Mouse (Mus musculus): ENCODE measurements around the gene Hltf.
"Not testable (repeated sequence)": the region's sequence is repeated elsewhere in the genome, so short reads cannot be mapped to it uniquely, and the experiment has no call there.

Gene Hltf

GRCm38 (mm10) chr3:20057306-20058196 lies at the start of gene Hltf:
TSS of gene Hltf (plus strand) at chr3:20057811.
- peak; percentile 94 to 97 for DNase-seq

- DNase-seq: no peak
Measured at GRCm38 (mm10) chr3:20010464-20010863, 47.1 kb upstream of the Hltf start.

GRCm38 (mm10) chr3:20010905-20011304 lies 46.7 kb upstream of the Hltf start:
- not testable (repeated sequence) for DNase-seq

- no peak for DNase-seq
Measured at GRCm38 (mm10) chr3:20014454-20014853, 43.2 kb upstream of the Hltf start.

DNA sequence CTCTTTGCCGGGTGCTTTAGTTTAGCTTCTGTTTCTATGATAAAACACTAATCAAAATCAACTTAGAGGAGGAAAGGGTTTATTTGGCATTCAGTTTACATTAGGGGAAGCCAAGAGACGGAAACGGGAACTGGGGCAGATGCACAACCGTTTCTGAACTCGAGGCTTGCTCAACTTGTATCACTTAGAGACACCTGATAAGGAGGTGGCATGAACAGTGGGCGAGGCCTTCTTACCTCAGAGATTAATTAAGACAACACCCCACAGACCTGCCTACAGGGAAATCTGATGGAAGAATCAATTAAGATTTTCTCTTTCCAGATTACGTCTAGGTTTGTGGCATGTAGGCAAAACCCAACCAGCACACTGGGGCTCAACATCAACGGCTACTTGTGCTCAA lies 39.5 kb upstream of the Hltf start:
- no peak for DNase-seq

GRCm38 (mm10) chr3:20023832-20024231 lies 33.8 kb upstream of the Hltf start:
- no peak for DNase-seq

GRCm38 (mm10) chr3:20026481-20026880 lies 31.1 kb upstream of the Hltf start:
- no peak for DNase-seq

- DNase-seq: no peak
Measured at GRCm38 (mm10) chr3:20026996-20027689, 30.5 kb upstream of the Hltf start.

GRCm38 (mm10) chr3:20027788-20028187 lies 29.8 kb upstream of the Hltf start:
- no peak for DNase-seq

- no peak for DNase-seq
Measured at GRCm38 (mm10) chr3:20028640-20029039, 29.0 kb upstream of the Hltf start.

- DNase-seq: no peak
Measured at GRCm38 (mm10) chr3:20030807-20031206, 26.8 kb upstream of the Hltf start.

DNA sequence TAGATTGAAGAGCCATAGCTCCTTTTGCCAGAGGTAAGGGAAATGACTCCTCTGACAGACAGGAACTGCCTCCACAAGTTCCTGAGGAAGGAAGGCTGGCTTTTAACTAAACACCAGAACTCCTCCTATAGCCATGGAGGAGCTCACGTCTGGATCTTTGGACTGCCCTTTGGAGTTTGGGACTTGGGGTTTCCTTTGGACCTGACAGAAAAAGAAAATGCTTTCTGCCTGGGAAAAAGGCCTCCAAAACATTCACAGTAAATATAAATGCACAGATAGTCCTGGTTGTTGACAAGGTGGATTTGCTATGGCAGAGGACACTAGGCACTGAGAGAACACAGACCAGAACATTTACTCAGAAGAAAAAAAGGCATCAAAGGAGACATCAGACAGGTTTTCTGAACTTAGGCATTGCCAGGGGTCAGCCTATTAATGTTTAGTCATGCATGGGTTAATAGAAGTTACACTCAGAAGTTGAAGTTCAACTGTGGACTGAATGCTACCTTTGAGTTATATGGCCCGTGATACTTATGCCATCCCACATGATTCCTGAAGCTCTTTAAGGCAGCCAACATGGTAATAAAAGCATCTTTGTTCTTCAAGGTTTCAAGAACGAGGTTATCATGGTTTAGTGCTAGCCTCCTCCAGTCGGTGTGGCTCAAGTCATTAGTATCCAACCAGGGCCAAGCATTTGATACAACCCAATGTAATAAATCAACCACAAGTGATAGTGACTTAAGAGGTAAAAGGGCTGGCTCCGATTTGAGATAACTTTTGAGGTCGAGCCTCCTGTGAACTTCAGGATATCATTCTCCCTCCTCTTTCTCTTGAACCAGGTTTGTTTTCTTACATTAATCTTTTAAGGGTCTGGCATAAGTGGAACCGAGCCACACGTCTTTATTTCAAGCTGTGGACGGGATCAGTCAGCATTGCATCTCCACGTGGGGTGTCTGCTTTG lies 23.6 kb upstream of the Hltf start:
- no peak for DNase-seq

DNA sequence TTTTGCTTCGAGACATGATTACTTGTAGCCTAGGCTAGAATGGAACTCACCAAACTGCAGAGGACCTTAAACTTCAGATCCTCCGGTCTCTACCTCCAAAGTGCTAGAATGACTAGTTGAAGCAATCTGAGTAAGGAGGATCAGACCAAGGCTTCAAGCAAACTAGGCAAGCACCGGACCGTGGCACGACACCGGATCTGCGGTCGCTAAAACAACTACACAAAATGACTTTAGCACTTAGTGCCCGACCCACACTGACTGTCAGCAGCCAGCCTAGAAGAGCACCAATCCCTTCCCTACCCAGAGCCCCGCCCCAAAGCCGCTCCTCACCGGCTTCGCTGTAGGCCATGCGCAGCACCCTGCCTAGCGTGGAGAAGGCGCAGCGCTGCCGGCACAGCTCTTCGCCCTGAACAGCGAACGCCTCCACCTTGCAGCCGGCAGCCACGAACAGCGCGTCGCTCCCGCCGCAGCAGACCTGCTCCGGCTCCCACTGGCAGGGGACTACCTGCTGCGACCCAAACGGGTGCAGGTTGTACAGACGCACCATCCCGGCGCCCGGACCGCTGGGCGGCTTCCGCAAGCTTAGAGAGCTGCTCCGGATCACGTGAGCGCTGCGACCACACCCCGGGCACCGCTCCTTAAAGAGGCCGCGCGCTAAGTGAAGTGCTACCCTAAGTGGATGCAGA lies 22.7 kb upstream of the Hltf start, which contains the start of gene Hps3:
Gene Hps3 (minus strand): TSS at position 597 of the 686 bp plus-strand sequence.
- DNase-seq: peak; percentile 84 to 88

DNA sequence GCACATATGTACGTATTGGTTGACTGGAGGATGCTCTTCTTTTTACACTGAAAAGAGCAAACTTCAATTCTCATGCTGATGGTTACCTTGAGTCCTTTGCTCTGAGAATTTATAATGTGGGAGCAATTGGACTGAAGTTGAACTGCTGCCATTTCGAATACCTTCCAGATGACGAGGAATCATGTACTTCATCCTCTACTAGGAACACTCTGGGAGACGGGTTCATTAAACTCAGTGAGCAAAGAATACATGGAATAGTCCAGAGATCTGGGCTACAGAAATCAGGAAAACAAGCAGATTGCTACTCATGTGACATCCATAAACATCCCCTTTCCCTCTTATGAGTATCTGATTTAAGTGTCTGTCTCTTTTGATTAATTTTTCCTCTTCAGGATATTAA lies 21.5 kb upstream of the Hltf start:
- DNase-seq: no peak

DNA sequence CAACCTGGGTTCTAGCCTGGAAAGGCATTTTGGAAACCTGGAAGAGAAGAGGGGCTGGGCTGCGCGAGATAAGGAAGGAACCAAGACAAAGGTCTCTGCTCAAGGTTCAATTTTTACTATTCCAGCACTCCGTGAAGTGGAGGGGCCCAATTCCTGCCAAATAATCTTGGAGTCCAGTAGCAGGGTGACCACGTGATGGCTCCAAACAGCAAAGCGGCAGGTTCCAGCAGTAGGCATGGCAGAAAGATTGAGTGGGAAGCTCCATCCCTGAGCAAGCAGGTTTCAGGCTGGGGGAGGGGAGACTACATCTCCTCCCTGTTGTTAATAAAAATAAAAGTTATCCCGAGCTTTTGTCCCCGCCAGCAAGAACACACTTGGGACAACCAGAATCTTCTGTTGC lies 16.1 kb upstream of the Hltf start:
- DNase-seq: not testable (repeated sequence)

DNA sequence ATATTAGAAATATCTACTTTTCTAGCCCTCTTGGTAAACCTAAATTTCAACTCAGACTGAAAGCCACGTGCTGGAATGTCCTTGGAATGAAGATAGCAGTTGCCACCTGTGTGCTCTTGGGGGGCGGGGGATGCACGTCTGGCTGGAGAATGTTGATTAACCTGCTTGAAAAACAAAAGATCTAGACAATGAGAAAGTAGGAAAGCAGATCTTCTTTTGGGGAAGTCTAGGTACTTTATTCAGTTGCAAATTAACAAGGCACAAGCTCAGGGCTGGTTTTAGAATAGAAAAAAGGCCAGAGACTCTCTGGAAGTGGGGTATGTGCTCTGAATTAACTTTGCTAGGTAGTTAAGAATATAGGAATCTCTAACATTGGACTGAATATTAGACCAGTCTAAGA lies 12.9 kb upstream of the Hltf start:
- DNase-seq: not testable (repeated sequence)

DNA sequence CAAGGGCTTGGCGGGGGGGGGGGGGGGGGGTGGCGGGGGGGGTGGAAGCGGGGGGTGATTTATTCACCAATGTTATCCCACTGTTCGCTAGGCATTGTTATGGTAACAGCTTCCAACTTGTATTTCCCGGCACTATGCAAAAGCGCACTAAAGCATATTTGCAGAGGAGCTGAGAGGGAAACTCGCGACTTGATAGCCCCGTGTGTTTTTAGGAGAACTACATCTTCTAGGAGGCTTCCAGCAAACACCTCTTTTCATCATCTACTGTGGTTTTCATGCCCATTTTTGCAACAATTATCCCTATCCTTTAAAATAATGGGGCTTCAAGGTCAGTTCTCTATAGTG lies 558 bp downstream of the Hltf start:
- no peak for DNase-seq

GRCm38 (mm10) chr3:20076145-20077053 lies 18.8 kb downstream of the Hltf start:
- DNase-seq: peak; percentile 12 to 23

DNA sequence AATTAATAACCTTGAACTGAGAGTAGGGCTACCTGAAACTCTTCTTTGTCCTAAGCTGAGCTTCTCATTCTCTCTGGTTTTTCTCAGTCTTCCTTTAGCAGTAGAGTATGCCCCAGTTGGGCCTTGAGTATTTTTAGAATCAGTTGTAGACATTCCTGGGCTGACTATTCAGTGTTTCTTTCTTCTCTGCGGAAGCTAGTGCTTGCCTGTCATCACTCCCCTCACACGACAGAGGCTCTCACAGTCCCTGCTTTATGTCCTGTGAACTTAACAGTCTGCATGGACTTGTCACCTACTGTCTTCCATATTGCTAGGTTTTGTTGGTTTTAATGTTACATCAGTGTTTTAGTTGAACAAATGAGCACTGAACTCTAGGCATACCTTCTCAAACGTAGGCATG lies 24.6 kb downstream of the Hltf start:
- no peak for DNase-seq

GRCm38 (mm10) chr3:20103830-20104229 lies 46.2 kb downstream of the Hltf start:
- DNase-seq: no peak

DNA sequence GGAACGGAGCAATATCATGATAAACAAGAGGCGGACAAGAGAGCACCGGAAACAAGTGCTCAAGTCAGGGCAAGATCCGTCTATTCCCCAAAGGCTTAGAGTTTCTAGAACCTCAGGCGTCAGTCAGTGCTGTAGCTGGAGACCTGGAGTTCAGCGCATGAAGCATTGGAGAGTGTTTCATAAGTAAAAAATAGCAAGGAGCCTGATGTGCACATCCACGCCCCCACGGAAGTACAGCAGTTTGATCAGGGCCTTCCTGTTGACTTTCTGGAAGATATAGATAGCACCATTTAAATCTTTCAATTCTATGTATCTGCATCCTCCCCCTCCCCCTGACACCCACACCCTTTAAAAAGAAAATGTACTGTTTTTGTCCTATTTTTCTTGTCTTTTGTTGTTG lies 46.7 kb downstream of the Hltf start:
- DNase-seq: no peak

Data from cerebellum, postnatal 14 days (tissue).